Mouse (Mus musculus): Measurements from ENCODE around the gene Bcl10.
"Not testable (repeated sequence)": the region's sequence is repeated elsewhere in the genome, so short reads cannot be mapped to it uniquely, and the experiment has no call there.

Gene Bcl10

GRCm38 (mm10) chr3:145913942-145914341, 8.7 kb upstream of the Bcl10 start:
- DNase-seq: not testable (repeated sequence)

DNA sequence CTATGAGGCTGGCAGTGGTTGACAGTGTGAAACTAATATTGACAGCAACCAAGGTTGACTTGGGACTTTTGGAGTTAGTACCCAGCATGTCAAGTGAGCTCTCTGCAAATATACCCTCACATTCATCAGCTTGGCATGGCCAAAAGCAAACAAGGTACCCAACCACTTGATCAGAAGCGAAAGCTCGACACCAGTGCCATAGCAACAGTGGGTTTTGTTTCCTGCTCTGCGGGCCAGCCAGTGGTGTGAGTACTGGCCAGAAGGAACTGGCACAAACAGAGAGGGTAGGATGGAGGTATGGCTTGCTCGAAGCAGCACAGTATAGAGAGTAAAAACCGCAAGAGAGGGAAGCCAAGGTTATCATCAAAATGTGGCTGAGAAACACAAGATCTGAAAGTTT, 6.2 kb upstream of the Bcl10 start:
- no peak for DNase-seq

DNA sequence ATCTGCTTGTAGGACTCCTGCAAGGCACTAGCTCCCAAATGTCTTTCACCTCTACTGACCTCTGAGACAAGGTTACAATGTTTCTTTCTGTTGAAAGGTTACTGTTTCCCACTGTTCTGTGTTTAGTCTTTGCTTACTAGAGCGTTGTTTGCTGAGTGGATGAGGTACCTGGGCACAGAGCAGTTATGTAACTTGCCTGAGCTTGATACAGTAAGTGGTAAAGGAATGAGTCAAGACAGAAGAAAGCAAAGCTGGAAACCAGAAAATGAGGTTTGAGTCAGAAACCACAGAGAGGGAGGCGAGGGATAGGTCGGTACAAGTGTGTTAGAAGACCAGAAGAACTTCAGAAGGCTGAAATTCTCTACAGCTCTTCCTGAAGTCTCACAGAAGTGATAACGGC, 5.8 kb upstream of the Bcl10 start:
- no peak for DNase-seq

DNA sequence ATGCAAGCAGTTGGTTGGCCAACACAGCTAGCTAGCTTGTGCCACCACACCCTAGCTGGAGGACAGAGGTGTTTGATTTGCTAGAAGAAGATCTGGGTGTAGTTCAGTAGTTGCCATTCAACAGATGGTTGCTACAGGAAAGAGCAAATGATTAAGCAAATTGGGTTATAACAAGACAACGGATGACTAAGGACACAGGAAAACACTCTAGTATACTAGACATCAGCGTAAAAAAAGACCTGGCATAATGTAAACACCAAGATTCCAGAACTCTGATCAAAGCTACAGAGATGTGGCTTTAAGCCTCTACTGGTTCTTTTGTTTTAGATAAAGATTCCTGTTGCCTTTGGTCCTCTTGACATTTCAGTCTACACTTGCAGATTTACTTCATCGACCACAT, 367 bp downstream of the Bcl10 start:
- DNase-seq: no peak

- DNase-seq: peak; percentile 98 to 99
Observed at GRCm38 (mm10) chr3:145923874-145924577, 1.4 kb downstream of the Bcl10 start.

DNA sequence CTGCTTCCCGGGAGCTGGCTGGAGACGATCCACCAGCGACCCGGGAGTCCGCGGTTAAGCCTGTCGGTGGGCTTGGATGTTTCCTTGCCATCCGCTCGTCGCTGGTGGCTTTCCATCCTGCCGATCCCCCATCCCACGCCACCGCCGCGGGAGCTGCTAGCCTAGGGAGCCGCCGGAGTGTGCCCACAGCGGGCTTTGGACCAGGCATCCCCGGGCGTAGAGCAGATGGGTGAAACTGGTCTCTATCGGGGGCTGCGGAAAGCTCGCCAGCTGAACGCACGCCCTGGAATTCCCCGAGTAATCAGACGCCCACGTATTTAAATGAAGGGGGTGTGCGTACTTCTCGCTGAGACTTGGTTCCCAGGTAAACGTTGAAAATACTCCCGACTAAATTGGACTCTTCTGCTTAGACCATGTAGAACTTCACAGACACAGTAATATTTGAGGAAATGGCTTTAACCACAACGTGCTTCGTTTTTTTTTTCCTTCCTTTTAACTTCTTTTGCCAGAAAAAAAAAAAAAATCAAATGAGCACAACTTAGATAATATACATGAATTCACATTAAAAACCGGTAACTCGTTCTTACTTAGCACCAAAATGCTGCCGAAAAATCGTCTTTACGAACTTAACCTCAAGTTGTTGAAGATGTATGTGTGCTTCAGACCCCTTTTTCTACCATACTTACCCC, 2.2 kb downstream of the Bcl10 start:
- peak; percentile 63 to 66 for DNase-seq

GRCm38 (mm10) chr3:145925506-145925905, 2.9 kb downstream of the Bcl10 start:
- no peak for DNase-seq

GRCm38 (mm10) chr3:145929525-145930400, 7.2 kb downstream of the Bcl10 start:
- DNase-seq: no peak

DNA sequence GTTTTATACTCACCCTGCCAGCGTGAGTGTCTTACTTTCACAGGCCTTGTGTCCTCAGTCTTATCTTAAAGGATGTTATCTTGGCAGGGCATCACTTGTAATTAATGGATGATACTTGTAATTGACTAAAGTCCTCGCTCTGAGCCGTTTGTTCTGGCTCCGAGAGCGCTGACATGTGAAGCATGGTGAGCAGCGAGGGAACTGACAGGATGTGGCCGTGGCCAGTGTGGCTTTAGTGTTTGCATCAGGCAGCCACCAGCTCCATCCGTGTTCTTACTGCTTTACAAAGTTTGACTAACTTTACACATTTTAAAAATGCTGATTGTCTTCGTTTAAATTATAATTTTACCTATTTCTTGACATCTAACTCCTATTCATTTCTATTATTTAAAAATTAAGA, 11.2 kb downstream of the Bcl10 start:
- DNase-seq: no peak

DNA sequence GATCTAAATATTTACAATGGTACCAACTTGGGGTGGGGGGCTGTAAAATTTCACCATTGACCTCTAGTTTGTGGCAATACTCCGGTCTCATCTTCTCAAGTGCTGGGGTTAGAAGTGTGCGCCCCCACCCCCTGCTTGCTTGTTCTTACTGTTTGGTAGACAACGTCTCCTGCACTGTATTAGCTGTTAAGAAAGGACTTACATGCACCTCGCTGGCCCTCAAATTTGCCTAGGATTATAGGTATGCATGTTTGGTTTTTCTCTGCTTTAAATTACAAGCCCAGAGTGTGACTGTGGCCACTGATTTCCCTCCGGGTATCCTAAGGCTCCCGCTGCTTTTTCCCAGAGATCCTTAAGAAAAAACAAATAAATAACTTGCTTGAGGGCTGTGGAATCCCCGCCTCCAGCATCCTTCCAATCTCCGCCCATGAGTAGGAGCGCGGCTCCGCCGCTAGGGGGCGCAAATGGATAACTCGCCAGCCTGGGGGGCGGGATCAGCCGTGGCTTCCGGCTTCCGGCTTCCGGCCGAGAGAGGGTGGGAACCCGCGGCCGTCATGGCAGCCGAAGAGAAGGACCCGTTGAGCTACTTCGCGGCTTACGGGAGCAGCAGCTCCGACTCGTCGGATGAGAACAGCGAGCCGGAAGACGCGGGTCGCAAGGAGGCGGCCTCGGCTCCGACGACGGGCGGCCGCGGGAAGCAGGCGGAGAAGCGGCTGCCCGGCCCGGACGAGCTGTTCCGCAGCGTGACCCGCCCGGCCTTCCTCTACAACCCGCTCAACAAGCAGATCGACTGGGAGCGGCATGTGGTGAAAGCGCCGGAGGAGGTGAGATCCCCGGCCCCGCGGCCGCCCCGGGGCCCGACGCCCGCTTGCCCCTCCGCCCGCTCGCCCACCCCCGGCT, 15.2 kb downstream of the Bcl10 start, which contains the start of gene 2410004B18Rik:
Gene 2410004B18Rik (plus strand): TSS at position 510 of the 900 bp plus-strand sequence.
- peak; percentile 79 to 90 for DNase-seq

DNA sequence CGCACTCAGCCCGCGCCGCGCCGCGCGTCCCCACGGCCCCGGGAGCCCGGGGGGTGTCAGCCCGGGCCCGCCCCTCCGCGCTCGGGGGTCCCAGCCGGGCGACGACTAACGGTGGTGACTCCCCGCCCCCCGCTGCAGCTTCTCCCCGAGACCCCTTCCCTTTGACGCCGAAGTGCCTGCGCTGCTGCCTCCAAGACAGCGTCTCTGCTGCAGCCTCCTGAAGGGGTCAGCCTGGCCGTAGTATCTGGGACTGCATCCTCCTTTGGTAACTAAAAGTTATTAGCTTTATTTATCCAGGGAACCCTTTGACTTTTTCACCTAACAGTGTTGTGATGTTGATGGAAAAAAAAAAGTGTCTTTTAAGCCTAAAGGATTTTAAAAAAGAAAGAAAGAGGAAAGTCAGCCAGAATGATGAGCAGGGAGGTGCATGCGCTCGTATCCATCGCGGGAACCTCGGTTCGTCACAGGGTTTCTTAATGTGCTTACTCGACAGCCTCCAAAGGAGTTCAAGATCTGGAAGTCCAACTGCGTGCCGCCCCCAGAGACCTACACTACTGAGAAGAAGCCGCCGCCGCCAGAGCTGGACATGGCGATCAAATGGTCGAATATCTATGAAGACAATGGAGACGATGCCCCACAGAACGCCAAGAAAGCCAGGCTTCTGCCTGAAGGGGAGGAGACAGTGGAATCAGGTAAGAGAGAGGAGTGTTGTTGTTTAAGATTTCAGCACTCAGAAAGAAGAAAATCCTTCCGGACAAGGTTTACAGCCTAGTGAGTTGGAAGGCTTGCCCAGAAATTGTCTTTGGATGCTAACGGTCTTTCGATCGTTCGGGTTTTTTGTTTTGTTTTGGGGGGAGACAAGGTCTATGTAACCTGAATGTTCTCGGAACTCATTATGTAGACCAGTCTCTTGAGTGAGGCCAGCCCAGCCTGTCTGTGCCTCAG, 16.1 kb downstream of the Bcl10 start:
- no peak for DNase-seq

DNA sequence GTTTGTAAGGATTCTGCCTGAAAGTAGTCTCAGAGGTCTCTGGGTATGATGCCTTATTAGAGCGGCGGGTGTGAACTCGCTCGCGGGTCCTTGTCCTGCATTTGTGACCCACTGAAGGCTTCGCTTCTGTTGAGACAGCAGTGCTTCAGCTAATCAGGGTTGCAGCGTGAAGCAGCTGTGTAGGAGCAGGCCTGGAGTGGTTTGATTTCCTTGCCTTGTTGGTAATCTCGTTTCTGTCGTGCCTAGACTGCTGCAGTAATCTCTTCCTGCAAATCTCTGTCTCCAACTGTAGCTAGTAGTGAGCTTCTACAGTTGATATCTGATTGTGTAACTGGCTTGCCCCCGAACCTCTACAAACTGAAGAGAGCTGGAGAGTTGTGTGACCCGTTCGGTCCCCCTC, 16.8 kb downstream of the Bcl10 start:
- no peak for DNase-seq

GRCm38 (mm10) chr3:145939971-145940370, 17.4 kb downstream of the Bcl10 start:
- no peak for DNase-seq

DNA sequence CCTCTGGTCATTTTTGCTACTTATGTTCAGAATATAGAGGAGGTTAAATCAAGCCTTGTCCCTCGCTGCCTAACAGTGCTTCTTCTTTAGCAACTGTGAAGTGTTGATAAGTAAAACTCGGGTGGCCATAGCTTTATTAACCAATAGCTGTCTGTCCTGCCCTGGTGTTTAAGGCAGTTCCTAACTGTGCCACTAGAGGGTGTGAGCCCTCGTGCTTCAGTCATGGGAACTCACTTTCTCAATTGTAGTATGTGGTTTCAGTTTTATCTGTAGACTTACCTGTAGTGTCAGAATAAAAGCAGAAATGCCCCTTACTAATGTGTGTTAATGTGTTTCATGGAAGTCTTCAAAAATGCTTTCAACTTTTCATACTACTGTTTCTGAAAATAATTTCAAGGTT, 19.4 kb downstream of the Bcl10 start:
- peak; percentile 53 to 72 for DNase-seq

DNA sequence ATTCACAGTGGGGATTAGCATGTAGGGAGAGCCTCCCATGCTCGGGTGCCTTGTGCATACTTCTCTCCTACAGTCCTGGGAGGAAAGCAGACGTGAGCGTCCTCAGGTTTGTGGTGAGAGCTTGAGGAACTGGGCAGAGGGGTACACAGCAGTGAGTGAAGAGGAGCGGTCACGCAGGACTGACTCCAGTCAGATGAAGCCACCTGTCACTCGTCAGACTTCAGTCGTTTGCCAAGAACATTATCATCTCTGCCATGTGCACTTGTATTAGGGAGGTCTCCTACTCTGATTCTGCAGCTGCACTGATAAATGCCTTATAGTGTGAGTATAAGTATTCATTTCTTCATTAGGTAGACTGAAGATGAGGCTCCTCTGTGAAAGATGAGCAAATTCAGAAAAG, 21.7 kb downstream of the Bcl10 start:
- DNase-seq: no peak

DNA sequence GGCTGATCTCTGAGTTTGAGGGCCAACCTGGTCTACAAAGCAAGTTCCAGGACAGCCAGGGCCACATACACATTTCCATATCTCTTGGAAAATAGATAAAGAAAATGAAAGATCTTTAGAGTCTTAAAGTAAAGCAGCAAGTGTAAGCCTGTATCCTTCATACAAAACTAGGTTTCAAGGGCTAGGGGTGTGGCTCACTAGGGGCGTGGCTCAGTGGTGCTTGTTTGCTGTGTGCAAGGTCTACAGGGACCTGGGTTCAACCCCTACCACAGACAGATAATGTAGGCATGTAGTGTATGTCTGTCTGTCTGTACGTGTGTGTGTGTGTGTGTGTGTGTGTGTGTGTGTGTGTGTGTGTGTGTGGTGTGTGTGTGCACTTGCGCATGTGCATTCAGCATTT, 23.3 kb downstream of the Bcl10 start:
- no peak for DNase-seq

GRCm38 (mm10) chr3:145946654-145947053, 24.1 kb downstream of the Bcl10 start:
- DNase-seq: no peak

- DNase-seq: no peak
Observed at GRCm38 (mm10) chr3:145947539-145948204, 25.1 kb downstream of the Bcl10 start.

DNA sequence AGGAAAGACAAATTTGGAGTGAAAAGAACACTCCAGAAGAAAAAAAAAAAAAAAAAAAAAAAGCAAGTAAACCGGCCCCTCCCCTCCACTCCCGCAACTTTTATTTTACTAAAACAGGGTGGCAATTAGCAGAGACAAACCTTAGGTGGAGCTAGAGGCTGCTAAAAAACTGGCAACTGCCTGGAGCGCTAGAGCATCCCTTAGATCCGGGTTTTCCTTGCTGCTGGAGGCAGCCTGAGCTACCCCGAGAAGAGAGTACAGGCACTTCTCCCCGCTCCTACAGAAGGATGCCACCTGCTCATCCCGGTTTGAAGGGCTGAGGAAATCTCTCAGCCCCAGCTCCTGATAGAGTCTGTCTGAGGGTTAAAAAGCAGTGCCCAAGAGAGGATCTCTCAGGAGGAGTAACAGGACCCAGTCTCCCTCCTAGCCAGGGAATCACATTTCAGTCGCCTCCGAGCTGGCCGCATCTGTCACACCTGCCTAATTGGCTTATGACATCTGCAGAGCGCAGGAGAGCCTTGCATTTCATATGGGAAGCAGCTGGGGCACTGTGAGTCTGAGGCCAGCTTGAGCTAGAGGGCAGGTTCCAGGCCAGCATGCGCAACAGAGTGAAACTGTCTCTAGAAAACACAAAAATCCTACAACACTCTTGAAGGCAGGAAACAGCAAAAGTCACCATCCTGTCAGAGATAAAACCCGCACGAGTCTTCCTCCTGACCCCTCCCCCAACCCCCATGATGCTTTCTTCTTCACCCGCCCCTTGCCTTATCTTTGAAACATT, 27.6 kb downstream of the Bcl10 start:
- no peak for DNase-seq

DNA sequence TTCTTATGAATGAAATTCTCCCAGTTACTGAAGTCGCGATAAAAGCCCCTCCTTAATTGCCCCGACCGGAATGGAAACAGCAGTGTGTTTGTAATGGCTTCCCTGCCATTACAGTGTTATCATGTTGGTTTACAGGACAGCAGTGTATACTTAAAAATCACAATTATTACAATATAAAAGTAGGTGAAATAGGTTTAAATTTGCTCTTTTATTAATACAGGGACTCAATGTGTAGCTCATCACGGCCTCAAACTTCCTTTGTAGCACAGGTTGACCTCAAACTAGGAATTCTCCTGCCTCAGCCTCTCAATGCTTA, 28.2 kb downstream of the Bcl10 start:
- no peak for DNase-seq
